Mouse (Mus musculus): ENCODE data around the gene Psme3. TPM values are rescaled to one million over a fixed set of nuclear protein-coding genes. Genes with fewer than 3 reads are reported as not detected.
A peak's percentile ranks its signal among the peaks of the same experiment; 100 is the strongest.
"Not testable (repeated sequence)": the region's sequence is repeated elsewhere in the genome, so short reads cannot be mapped to it uniquely, and the experiment has no call there.

The Psme3 gene
- total RNA-seq, 2 experiments from 2014 or later, result 122 to 145 TPM

DNA sequence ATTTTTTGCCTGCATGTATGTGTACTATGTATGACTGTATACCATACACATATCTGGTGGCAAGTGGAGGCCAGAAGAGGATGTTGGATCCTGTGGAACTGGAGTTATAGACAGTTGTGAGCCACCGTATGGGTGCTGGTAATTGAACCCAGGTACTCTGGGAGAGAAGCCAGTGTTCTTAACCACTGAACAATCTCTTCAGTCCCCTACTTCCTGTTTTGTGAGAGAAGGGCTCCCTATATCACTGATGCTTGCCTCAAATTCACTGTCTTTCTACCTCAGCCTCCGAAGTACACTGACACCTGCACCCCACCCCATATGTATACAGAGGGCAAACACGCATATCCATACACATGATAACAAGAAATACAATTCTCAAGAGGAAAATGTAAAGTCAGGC, 4.9 kb upstream of the Psme3 start:
- no peak for DNase-seq

DNA sequence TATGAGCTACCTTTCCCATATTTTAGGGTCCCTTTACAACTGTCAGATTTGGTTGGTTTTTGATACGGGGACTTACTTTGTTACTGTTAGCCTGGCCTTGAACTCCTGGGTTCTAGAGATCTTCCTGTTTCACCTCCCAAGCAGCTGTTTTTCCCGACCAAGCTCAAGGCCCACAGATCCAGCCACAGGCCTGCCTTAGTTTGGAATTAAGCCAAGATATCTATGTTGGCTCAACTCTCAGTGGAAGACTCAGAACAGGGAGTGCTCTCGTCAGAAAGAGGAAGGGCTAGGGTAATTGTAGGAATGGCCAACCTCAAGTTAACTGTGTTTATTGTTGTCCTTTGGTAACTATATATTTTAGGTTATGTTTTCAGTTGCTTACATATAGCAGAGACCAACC, 3.9 kb upstream of the Psme3 start:
- DNase-seq, result no peak

DNA sequence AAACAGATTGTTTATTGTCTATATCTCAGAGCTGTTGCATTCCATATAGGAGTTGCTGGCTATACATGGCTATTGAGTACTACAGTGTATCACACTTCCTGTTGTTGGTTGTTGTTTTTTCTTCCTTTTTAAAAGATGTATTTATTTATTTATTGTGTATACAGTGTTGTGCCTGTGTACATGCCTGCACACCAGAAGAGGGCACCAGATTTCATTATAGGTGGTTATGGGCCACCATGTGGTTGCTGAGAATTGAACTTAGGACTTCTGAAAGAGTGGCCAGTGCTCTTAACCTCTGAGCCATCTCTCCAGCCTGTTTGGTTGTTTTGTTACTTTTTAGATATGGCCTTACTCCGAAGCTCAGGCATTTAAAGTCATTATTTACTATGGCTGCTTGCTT, 1.4 kb upstream of the Psme3 start:
- DNase-seq, result no peak

DNA sequence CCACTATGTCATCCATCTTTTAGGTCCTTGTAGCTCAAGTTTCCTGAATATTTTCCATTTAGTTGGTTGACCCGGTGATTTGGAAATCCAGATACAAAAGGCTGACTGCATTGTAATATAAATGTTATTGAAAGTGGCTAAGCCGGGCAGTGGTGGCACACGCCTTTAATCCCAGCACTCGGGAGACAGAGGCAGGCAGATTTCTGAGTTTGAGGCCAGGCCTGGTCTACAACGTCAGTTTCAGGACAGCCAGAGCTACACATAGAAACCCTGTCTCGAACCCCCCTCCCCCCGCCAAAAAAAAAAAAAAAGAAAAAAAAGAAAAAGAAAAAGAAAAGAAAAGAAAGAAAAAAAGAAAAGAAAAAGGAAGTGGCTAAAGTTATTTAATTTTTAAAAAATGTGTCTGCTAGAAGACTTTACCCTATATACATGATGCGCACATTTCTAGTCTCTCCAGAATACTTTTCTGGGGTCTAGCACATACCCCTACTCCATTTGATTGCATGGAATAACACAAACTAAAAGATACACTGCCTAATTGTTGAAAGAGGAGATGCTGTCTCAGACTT, 847 bp upstream of the Psme3 start:
- no peak for DNase-seq

DNA sequence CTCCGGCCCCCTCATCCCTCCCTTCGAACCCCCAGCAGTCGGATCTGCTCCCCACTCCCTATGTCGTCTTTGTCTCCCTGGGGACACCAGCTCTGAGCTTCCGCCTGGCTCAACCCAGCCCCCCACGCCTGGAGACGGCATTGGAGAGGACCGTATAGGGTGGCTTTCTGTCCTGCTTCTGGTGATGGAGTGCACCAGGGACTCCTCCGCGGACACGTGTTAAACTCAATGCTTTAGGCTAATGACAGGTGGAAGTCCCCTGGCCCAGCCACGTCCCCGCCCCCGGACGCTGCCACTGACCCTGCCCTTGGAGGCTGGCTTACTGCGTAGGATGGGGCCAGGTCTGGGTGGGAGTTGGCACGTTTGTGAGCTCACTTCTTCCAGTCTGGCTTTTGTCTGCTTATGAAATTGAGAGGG, 496 bp downstream of the Psme3 start:
- DNase-seq, result peak; percentile 43 to 57

GRCm38 (mm10) chr11:101323609-101324008, 7.6 kb downstream of the Psme3 start:
- peak; percentile 73 to 84 for DNase-seq

DNA sequence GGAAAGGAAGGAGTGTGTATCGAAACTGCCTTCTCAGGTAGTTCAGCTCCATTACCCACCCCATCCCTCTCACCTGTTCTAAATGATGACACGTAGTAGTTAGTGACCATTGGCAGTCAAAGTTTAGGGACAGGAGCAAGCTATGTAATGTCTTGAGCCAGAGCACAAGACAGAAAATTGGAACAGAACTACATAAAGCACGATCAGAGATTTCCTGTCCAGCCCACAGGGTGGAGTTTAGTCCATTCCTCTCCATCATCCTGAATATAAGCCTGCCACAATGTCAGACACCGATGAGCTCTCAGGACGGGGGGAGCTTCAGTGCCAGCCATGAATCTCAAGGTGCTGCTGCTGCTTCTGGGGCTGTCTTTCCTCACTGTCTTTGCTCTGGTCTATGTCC, 8.8 kb downstream of the Psme3 start, which contains the start of gene Aoc2:
Gene Aoc2, plus strand, starts transcription at position 301 of the 400 bp plus-strand sequence.
- no peak for DNase-seq

- not testable (repeated sequence) for DNase-seq
These were observed 9.2 kb downstream of the Psme3 start for GRCm38 (mm10) chr11:101325201-101325600.

- DNase-seq, result no peak
These were observed 10.1 kb downstream of the Psme3 start for GRCm38 (mm10) chr11:101326147-101326546.

GRCm38 (mm10) chr11:101327311-101327710, 11.3 kb downstream of the Psme3 start:
- no peak for DNase-seq

GRCm38 (mm10) chr11:101328941-101329635, 13.1 kb downstream of the Psme3 start:
- DNase-seq, result peak; percentile 73 to 75

DNA sequence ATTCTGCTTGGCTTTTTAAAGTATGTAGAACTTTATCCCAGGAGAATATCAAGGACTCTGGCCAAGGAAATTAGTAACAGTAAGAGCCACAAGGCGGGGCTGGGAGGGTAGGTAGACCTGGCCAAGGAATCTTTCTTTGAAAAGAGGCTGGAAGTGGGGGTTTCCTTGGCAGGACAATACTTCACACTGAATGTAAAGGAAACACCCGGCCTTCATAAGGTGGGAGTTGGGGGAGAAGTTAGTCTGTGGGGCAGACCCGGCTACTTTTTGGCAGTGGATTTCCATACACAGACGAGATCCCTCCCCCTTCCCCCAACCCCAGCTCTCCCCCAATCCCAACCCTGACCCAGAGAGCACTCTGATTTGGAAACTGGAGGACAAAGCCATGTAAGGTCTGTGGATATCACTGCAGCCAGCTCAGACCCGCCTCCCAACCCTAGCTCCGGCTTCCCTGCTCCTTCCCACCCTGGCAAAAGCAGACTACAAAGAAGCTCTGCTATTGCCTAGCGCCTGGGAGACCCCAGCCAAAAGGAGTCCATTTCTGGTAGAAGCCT, 14.4 kb downstream of the Psme3 start, which contains the start of gene Aoc3:
Gene Aoc3, plus strand, starts transcription at position 235 of the 554 bp plus-strand sequence.
- DNase-seq, result no peak

DNA sequence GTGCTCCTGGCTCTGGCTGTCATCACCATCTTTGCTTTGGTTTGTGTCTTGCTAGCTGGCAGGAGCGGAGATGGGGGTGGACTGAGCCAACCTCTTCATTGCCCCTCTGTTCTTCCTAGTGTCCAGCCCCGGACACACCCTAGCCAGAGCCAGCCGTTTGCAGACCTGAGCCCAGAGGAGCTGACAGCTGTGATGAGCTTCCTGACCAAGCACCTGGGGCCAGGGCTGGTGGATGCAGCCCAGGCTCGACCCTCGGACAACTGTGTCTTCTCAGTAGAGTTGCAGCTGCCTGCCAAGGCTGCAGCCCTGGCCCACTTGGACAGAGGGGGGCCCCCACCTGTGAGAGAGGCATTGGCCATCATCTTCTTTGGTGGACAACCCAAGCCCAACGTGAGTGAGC, 14.9 kb downstream of the Psme3 start:
- not testable (repeated sequence) for DNase-seq

GRCm38 (mm10) chr11:101332537-101332936, 16.5 kb downstream of the Psme3 start:
- DNase-seq, result peak in 1 of 2 experiments; percentile 47

- no peak for DNase-seq
These were observed 18.0 kb downstream of the Psme3 start for GRCm38 (mm10) chr11:101334023-101334422.

DNA sequence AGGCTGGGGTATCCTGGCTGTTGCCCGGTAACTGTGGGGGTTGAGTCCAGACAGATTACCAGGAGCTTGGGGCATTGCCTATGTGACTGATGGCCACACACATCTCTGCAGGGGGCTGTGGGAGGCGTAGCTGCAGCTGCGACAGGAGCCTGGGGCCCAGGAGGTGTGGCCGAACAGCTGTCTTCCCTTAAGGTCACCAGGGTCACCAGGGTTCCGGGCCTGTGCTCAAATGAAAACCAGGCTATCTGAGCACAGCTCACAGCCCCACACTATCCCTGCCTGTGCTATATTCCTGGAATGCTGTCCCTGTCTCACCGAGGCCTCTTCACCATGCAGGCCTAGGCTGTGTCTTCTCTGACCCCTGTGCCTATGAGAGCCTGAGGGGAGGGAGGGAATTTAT, 18.5 kb downstream of the Psme3 start:
- no peak for DNase-seq

- peak in 1 of 2 experiments; percentile 40 for DNase-seq
These were observed 19.7 kb downstream of the Psme3 start for GRCm38 (mm10) chr11:101335685-101336084.

GRCm38 (mm10) chr11:101338123-101338760, 22.2 kb downstream of the Psme3 start:
- peak in 1 of 2 experiments; percentile 30 for DNase-seq

- no peak for DNase-seq
These were observed 31.2 kb downstream of the Psme3 start for GRCm38 (mm10) chr11:101347083-101347775.

GRCm38 (mm10) chr11:101348774-101349173, 32.8 kb downstream of the Psme3 start:
- no peak for DNase-seq

- DNase-seq, result no peak
These were observed 33.2 kb downstream of the Psme3 start for GRCm38 (mm10) chr11:101349216-101349615.

DNA sequence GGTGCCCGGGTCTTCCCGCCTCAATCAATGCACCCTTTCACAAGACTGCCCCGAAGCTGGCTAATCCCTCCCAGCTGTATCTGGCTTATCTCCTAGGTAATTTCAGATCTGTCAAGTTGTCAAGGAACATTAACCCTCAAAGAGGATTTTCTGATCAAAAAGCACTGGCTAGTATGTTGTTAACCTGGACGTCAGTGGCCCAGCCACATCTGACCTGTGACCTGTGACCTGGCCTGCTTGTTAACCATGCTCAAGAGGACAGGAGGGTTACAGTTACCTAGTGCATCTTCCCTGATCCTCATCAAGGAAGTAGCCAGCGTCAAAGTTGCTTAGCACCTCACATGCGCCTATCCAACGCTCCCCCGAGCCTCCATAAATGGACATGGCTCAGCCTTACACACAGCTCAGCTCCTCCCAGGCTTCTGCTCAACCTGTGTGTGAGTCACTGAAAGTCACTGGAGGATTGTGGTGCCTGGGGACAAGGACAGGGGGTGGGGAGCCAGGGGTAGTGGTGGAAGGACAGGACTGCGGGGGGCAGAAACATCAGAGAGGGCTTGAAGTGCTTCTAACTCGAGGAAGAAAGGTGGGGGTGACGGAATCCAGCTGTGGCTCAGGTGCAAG, 35.2 kb downstream of the Psme3 start:
- DNase-seq, result peak; percentile 44 to 54

All from adrenal gland, postnatal 36 days (tissue).